Mouse (Mus musculus): ENCODE results near the gene Igf1r. TPM values are rescaled to one million over a fixed set of nuclear protein-coding genes. Genes with fewer than 3 reads are reported as not detected.

The Igf1r gene
- polyA plus RNA-seq, 1 experiment from 2014 or later, result 19.0 TPM

DNA sequence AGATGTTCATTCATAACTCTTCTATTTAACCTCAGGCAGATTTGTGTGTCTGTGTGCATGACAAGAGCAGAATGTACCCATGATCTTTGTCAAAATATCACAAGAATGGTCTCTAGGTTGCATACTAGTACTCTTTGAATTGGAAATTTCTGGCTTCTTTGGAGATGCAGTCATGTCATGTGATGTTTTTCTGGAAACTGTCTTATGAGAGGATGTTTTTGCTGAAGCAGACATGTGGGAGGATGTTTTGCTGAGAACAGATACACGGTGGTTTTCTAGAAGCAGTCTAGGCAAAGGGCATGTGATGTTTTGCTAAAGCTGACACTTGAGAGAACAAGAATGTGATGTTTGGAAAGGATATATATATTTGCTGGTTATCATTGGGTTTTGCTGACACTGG is 297.8 kb downstream of the Igf1r start:
- no peak for ATAC-seq (ENCODE audit: low FRiP score)
- H3K9me3 ChIP-seq (replicated peaks), result no peaks in the 10 kb centered on the region
- H3K27me3 ChIP-seq (replicated peaks), result no peaks in the 10 kb centered on the region
- H3K4me3 ChIP-seq (replicated peaks), result no peak overlapping the region
- H3K4me2 ChIP-seq, result no peak overlapping the region
- no peaks in the 10 kb centered on the region for H3K36me3 ChIP-seq
- no peak overlapping the region for H3K27ac ChIP-seq (replicated peaks)
- no peaks in the 10 kb centered on the region for H3K4me1 ChIP-seq
- 83% methylated on average over 1 of the region's 1 CpGs for WGBS
- no peak overlapping the region for H3K9ac ChIP-seq (replicated peaks)

DNA sequence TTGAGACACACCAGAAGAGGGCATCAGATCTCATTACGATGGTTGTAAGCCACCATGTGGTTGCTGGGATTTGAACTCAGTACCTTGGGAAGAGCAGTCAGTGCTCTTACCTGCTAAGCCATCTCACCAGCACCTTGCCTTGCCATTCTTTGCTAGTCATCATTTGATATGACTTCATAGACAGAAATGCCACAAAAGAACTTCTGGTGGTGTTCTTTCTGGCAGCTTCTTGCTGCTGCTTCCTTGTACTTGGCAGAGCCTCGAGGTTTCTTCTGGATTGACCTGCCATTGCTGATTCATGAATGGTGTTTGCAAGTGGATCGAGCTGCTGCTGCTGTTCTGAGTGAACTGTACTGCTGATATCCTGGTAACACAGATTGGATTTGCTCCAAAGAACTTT is 298.3 kb downstream of the Igf1r start:
- Histone ChIP-seq H3K4me3 (replicated peaks) (no peak overlapping the region), H3K27me3 (replicated peaks) (no peaks in the 10 kb centered on the region), H3K9me3 (replicated peaks) (no peaks in the 10 kb centered on the region), H3K4me1 (no peaks in the 10 kb centered on the region), H3K4me2 (no peak overlapping the region), H3K27ac (replicated peaks) (no peak overlapping the region), H3K36me3 (no peaks in the 10 kb centered on the region), H3K9ac (replicated peaks) (no peak overlapping the region)
- no peak for ATAC-seq (ENCODE audit: low FRiP score)
- WGBS, result 90% methylated on average over 3 of the region's 3 CpGs

DNA sequence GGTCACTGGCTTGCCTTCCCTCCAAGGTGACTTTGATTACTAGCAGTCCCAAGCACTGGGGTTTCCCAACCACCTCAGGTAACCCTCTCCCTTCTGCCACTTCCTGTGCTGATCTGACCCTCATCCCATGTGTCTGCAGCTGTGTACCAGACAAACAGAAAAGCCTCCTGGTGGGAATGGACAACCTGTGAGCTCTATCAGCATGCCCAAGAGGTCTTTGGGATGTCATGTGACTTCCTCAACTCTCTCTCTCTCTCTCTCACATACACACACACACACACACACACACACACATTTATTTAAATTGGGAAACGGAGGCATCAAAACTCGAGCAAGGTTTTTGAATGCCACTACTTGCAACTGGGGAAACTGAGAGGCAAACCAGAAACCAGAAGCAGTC is 305.1 kb downstream of the Igf1r start:
- Histone ChIP-seq H3K9ac (replicated peaks) (no peak overlapping the region), H3K4me1 (no peaks in the 10 kb centered on the region), H3K27me3 (replicated peaks) (no peaks in the 10 kb centered on the region), H3K4me2 (no peak overlapping the region), H3K27ac (replicated peaks) (no peak overlapping the region), H3K9me3 (replicated peaks) (no peaks in the 10 kb centered on the region), H3K4me3 (replicated peaks) (no peak overlapping the region), H3K36me3 (no peaks in the 10 kb centered on the region)
- 64% methylated on average over 2 of the region's 2 CpGs for WGBS
- no peak for ATAC-seq (ENCODE audit: low FRiP score)

DNA sequence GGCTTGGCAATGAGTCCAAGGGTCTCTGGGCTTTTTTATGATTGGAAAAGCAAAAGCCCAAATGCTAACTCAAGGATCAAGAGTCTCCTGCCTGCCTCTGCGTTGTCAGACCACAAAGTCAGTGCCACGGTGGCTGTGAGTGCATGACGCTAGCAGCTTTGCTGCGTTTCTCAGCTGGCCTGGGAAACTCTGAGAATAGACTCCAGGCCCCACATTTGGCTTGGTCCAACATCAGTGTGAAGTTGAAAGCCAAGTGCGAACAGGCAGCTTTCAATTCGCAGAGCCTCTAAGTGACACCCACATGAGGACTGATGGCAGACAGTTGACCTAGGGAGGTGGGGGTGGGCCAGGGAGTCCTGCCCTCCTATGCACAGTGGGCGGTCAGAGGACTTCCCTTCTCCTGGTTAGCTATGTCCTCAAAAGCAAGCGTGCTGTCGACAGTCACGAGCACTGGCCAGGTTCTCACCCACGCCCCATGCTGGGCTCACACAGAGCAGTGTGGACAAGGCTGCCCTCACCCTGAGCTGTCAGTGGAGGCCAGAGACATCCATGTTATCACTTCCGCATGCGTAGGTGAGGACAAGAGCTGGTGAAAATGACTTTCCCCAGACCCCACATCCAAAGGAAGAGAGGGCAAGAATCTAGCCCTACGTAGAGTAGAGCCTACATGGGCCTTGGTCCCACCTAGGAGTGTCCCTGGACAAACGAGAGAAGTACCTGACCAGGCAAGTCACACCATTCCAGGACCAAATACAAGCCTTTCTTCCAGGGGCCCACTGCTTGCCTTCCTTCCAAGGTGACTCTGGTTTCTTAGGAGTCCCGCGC is 305.9 kb downstream of the Igf1r start:
- H3K4me1 ChIP-seq, result peaks cover 3% of the 10 kb centered on the region; the same call in 1 of the 2 replicates
- H3K9me3 ChIP-seq (replicated peaks), result no peaks in the 10 kb centered on the region
- WGBS, result 88% methylated on average over 17 of the region's 17 CpGs
- H3K4me3 ChIP-seq (replicated peaks), result no peak overlapping the region
- no peak for ATAC-seq (ENCODE audit: low FRiP score)
- H3K36me3 ChIP-seq, result no peaks in the 10 kb centered on the region
- no peak overlapping the region for H3K9ac ChIP-seq (replicated peaks)
- no peak overlapping the region for H3K4me2 ChIP-seq
- H3K27me3 ChIP-seq (replicated peaks), result no peaks in the 10 kb centered on the region
- no peak overlapping the region for H3K27ac ChIP-seq (replicated peaks)

- no peak for ATAC-seq (ENCODE audit: low FRiP score)
- H3K9ac ChIP-seq (replicated peaks), result no peak overlapping the region
- 0 out of 2 replicates have a peak, but pooled peaks cover 5% of the 10 kb centered on the region for H3K27me3 ChIP-seq (replicated peaks)
- H3K4me1 ChIP-seq, result peaks cover 14% of the 10 kb centered on the region
- H3K27ac ChIP-seq (replicated peaks), result no peak overlapping the region
- H3K4me3 ChIP-seq (replicated peaks), result no peak overlapping the region
- WGBS, result 81% methylated on average over 6 of the region's 6 CpGs
- no peak overlapping the region for H3K4me2 ChIP-seq
- no peaks in the 10 kb centered on the region for H3K36me3 ChIP-seq
- no peaks in the 10 kb centered on the region for H3K9me3 ChIP-seq (replicated peaks)
Observed at GRCm38 (mm10) chr7:68259523-68260081, 307.0 kb downstream of the Igf1r start.

DNA sequence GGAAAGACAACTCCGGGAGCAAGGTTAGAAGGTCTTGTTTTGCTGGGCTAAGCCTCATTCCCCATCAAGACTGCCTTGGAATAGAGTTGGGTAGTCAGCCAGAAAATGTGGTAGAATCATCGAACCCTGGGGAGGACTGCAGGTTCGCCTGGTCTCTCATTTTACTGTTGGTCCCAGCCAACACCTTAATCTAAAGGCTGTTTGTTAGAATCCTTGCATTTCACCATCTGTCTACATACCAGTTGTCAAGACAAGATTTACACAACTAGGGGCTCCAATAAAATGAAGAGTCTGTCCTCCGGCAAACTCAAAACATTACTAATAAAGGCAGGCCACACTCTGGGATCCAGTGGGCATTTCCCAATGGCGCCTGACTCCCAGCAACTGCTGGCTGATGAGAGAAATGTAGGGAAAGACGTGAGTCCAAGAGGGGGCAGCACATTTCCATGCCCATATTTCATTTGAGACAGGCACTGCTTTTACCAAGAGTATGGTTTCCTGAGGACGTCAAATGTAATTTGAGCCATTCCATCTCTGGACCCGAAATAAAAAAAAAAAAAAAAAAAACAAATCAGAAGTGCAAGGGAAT is 310.1 kb downstream of the Igf1r start:
- H3K4me3 ChIP-seq (replicated peaks), result no peak overlapping the region
- H3K4me1 ChIP-seq, result peaks cover 16% of the 10 kb centered on the region
- ATAC-seq (ENCODE audit: low FRiP score), result no peak
- H3K27ac ChIP-seq (replicated peaks), result no peak overlapping the region
- H3K9me3 ChIP-seq (replicated peaks), result no peaks in the 10 kb centered on the region
- peaks cover 10% of the 10 kb centered on the region; the same call in 1 of the 2 replicates for H3K27me3 ChIP-seq (replicated peaks)
- no peak overlapping the region for H3K9ac ChIP-seq (replicated peaks)
- H3K4me2 ChIP-seq, result no peak overlapping the region
- WGBS, result 55% methylated on average over 8 of the region's 8 CpGs
- no peaks in the 10 kb centered on the region for H3K36me3 ChIP-seq

GRCm38 (mm10) chr7:68263346-68264027 is 310.9 kb downstream of the Igf1r start:
- peak overlapping the region; percentile 69 for H3K4me2 ChIP-seq
- 62% methylated on average over 8 of the region's 8 CpGs for WGBS
- no peak overlapping the region for H3K9ac ChIP-seq (replicated peaks)
- peaks cover 16% of the 10 kb centered on the region for H3K4me1 ChIP-seq
- no peaks in the 10 kb centered on the region for H3K36me3 ChIP-seq
- peaks cover 10% of the 10 kb centered on the region; the same call in 1 of the 2 replicates for H3K27me3 ChIP-seq (replicated peaks)
- H3K4me3 ChIP-seq (replicated peaks), result peak overlapping the region; percentile 34
- no peaks in the 10 kb centered on the region for H3K9me3 ChIP-seq (replicated peaks)
- H3K27ac ChIP-seq (replicated peaks), result no peak overlapping the region
- no peak for ATAC-seq (ENCODE audit: low FRiP score)

- Histone ChIP-seq H3K9me3 (replicated peaks) (no peaks in the 10 kb centered on the region), H3K4me3 (replicated peaks) (peak within 1 kb of the TSS; percentile 34), H3K36me3 (no peaks in the 10 kb centered on the region), H3K4me2 (peak within 1 kb of the TSS; percentile 69), H3K9ac (replicated peaks) (0 out of 2 replicates have a peak within 1 kb of the TSS, but pooled peaks have one; percentile 20), H3K27me3 (replicated peaks) (peaks cover 10% of the 10 kb centered on the region; the same call in 1 of the 2 replicates), H3K4me1 (peaks cover 16% of the 10 kb centered on the region), H3K27ac (replicated peaks) (no peak within 1 kb of the TSS)
- 0 out of 2 replicates have a peak, but pooled peaks have one; percentile 57 for ATAC-seq (ENCODE audit: low FRiP score)
- WGBS, result 9% methylated on average over 25 of the region's 25 CpGs
Observed at GRCm38 (mm10) chr7:68264028-68264453, 311.4 kb downstream of the Igf1r start, which contains the start of gene Pgpep1l. Pgpep1l (minus strand) TSS chr7:68264233.

DNA sequence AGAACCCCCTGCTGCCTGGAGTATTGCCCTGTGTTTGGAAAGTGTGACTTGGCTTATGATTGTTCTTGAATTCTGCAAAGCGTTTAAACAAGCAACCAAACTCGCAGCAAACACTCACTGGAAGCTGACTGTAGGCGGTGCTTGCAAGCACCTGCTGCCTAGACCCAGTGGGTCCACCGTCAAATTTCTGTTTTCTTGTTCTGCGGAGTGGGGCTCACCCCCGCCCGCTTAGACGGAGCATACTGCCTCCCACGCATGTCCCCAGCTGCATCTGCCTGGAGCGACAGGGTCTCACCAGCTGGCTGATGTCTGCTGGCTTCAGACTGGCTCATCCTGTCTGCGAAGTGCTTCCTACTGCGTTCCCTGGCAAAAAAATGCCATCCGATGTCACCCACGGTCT is 311.9 kb downstream of the Igf1r start:
- Histone ChIP-seq H3K4me2 (peak overlapping the region; percentile 69), H3K4me1 (peaks cover 16% of the 10 kb centered on the region), H3K4me3 (replicated peaks) (peak overlapping the region; percentile 34), H3K9me3 (replicated peaks) (no peaks in the 10 kb centered on the region), H3K27me3 (replicated peaks) (peaks cover 10% of the 10 kb centered on the region; the same call in 1 of the 2 replicates), H3K27ac (replicated peaks) (no peak overlapping the region), H3K36me3 (no peaks in the 10 kb centered on the region), H3K9ac (replicated peaks) (no peak overlapping the region)
- ATAC-seq (ENCODE audit: low FRiP score), result 0 out of 2 replicates have a peak, but pooled peaks have one; percentile 38
- 12% methylated on average over 14 of the region's 14 CpGs for WGBS

- Histone ChIP-seq H3K4me2 (no peak overlapping the region), H3K4me1 (peaks cover 16% of the 10 kb centered on the region), H3K27me3 (replicated peaks) (peaks cover 10% of the 10 kb centered on the region; the same call in 1 of the 2 replicates), H3K9me3 (replicated peaks) (no peaks in the 10 kb centered on the region), H3K36me3 (no peaks in the 10 kb centered on the region), H3K27ac (replicated peaks) (no peak overlapping the region), H3K9ac (replicated peaks) (no peak overlapping the region), H3K4me3 (replicated peaks) (no peak overlapping the region)
- ATAC-seq (ENCODE audit: low FRiP score), result no peak
- 23% methylated on average over 7 of the region's 7 CpGs for whole genome bisulfite sequencing
Observed at GRCm38 (mm10) chr7:68265391-68265790, 312.8 kb downstream of the Igf1r start.

DNA sequence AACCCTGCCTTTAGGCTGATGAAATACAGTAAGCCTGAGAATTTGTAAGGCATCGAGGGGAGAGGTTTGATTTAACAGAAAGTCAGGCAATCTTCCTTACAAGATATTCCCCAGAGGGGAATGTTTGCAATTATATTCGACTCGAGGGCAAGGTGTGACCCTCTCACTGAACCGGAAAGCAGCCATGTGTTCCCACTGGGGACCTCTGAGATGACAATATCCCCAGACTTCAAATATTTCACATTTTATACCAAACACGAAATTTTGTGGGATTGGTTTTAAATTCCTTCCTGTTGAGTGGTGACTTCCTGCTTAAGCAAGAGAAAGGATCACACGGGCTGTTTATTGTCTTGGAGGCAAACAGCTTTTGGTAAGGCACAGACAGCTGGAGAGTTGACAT is 314.1 kb downstream of the Igf1r start:
- peaks cover 10% of the 10 kb centered on the region; the same call in 1 of the 2 replicates for H3K27me3 ChIP-seq (replicated peaks)
- no peak for ATAC-seq (ENCODE audit: low FRiP score)
- 17% methylated on average over 6 of the region's 6 CpGs for WGBS
- H3K4me2 ChIP-seq, result no peak overlapping the region
- no peaks in the 10 kb centered on the region for H3K36me3 ChIP-seq
- H3K4me1 ChIP-seq, result peaks cover 16% of the 10 kb centered on the region
- H3K9ac ChIP-seq (replicated peaks), result no peak overlapping the region
- no peak overlapping the region for H3K4me3 ChIP-seq (replicated peaks)
- no peak overlapping the region for H3K27ac ChIP-seq (replicated peaks)
- H3K9me3 ChIP-seq (replicated peaks), result no peaks in the 10 kb centered on the region

Measured in neural tube, embryonic 15.5 days (tissue).